Mouse (Mus musculus) myocyte (in vitro differentiated cells): ENCODE measurements at regions not wholly inside any gene's neighbourhood (a gene's known extent, or its start where the extent isn't known, plus 50 kb on each side); places are given as distances from the start of the nearest gene placed in this dataset.

Source experiments
- E2F4 ChIP-seq: IDR thresholded peaks from one replicate; pipeline ENCODE4 v1.6.1; 2011; ENCODE audit warnings: mild to moderate bottlenecking, control low read depth, moderate library complexity; ENCODE audit not compliant: insufficient read depth
- MAX ChIP-seq: IDR thresholded peaks from one replicate; pipeline ENCODE4 v1.6.1; 2011; ENCODE audit warnings: low read depth, mild to moderate bottlenecking, control low read depth
- POLR2A ChIP-seq: IDR thresholded peaks from one replicate; pipeline ENCODE4 v1.6.1; 2011; ENCODE audit warnings: low read depth, mild to moderate bottlenecking, control low read depth, moderate library complexity; ENCODE audit not compliant: insufficient read length
- USF1 ChIP-seq: IDR thresholded peaks from one replicate; pipeline ENCODE4 v1.6.1; 2011; ENCODE audit warnings: low read depth, mild to moderate bottlenecking, control low read depth, moderate library complexity

GRCm38 (mm10) chr1:147766094-147766493 is 1271.5 kb downstream of the Brinp3 start:
- no peak for TF ChIP-seq POLR2A
- no peak for TF ChIP-seq MAX
- no peak for TF ChIP-seq USF1
- TF ChIP-seq E2F4, result no peak
